Mouse (Mus musculus) erythroblast, embryonic 14.5 days (primary cell): ENCODE data around the gene Sbpl.

Experiments
- GATA1 ChIP-seq: IDR thresholded peaks from 2 replicates; pipeline ENCODE4 v1.6.1; 2012; ENCODE audit warnings: low read length, inconsistent platforms, mixed read lengths
- TAL1 ChIP-seq: IDR thresholded peaks from 3 replicates; pipeline ENCODE4 v1.6.1; 2012; ENCODE audit warnings: low read length, inconsistent platforms, mixed read lengths

DNA sequence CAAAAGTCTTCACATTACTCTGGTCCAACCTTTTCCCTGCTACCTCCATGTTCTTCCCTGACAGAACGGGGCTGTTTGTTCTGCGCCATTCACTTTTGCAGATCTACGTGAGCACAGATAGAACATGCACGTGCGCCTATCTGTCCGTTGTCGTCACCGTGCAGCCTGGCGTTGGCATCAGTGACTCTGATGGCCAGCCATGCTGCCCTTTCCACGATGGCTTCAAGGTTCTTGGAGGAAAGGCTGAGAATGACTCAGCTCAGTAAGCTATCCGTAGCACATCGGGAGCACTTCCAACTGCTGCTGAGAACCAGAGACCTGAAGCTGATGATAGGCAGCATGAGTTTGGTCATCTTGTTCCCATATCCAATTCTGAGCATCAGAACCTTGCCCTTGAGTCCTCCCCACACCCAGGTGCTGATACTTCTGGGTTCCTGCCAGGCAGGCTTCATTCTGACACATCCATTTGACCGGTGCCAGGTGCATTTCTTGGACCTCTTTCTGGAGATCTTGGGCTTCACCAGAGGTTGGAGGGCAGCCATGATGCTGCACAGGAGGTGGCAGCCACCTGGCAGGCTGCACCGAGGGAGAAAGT lies 49.1 kb upstream of the Sbpl start:
- TF ChIP-seq TAL1 (no peak), GATA1 (no peak)
